Mouse (Mus musculus) C2C12 (cell line): ENCODE measurements around the gene Hspa1l.

Source experiments
- CTCF ChIP-seq: IDR thresholded peaks from one replicate; pipeline ENCODE4 v1.5.1; 2011; ENCODE audit not compliant: control insufficient read depth, insufficient read depth, insufficient read length
- MAX ChIP-seq: IDR thresholded peaks from one replicate; pipeline ENCODE4 v1.6.1; 2011; ENCODE audit warnings: mild to moderate bottlenecking, control low read depth
- MYOD1 ChIP-seq: IDR thresholded peaks from one replicate; pipeline ENCODE4 v1.6.1; 2011; ENCODE audit warnings: low read depth; ENCODE audit not compliant: control insufficient read depth, insufficient read length

GRCm38 (mm10) chr17:35019894-35020293, 47.4 kb downstream of the Hspa1l start:
- TF ChIP-seq CTCF (no peak), MAX (no peak), MYOD1 (no peak)
